Mouse (Mus musculus): Measurements from ENCODE around the gene Cntrob. TPM values are rescaled to one million over a fixed set of nuclear protein-coding genes. Genes with fewer than 3 reads are reported as not detected.
A peak's percentile ranks its signal among the peaks of the same experiment; 100 is the strongest.

The Cntrob gene
- total and polyA plus RNA-seq, 3 experiments: 16.5 to 38.3 TPM; not detected in 1

DNA sequence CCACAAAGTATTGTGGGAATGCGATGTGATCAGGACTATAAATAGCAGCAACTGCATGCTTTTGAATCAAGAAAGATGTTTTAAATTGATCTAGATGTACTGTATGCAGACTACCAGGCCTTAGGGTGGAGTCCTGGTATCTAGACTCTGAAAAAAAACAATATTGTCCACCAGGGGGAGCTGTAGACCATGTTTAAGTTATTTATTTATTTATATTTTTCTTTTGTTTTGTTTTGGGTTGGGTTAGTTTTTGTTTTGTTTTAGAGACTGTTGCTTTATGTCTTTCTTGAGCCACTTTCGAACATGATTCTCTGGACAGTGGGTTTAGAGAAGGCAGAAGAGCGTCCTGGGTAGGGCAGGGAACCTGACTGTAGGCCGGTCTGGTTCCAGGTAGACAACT lies 65.8 kb downstream of the Cntrob start:
- Histone ChIP-seq H3K27ac (ENCODE audit: control insufficient read depth, low read depth, low read length) (no peak overlapping the region), H3K4me3 (ENCODE audit: control insufficient read depth in 1 of 2, insufficient read depth in 1 of 2, low read depth in 2 of 2, low read length in 2 of 2) (peak overlapping the region; percentile 18 to 64; a peak in 3 of 4 replicates), H3K79me2 (ENCODE audit: control insufficient read depth, insufficient read depth, low read length, poor library complexity) (no peaks in the 10 kb centered on the region), H3K9me3 (replicated peaks; ENCODE audit: insufficient read depth, low read length) (no peaks in the 10 kb centered on the region), H3K27me3 (ENCODE audit: control insufficient read depth in 1 of 2, insufficient read depth in 2 of 2, low read length in 2 of 2) (peaks cover 0 to 15% of the 10 kb centered on the region in 2 experiments), H3K4me1 (ENCODE audit: control insufficient read depth in 1 of 2, insufficient read depth in 2 of 2, low read length in 2 of 2) (peaks cover 0 to 2% of the 10 kb centered on the region in 2 experiments; a peak in 2 of 4 replicates), H3K9ac (ENCODE audit: control insufficient read depth, low read depth, low read length, poor library complexity, severe bottlenecking) (0 out of 2 replicates have a peak overlapping the region, but pooled peaks have one; percentile 21), H3K36me3 (ENCODE audit: control insufficient read depth in 1 of 2, insufficient read depth in 2 of 2, low read length in 2 of 2) (no peaks in the 10 kb centered on the region)
- DNase-seq (ENCODE audit: low read depth, low spot score): peak; percentile 78
- TF ChIP-seq ZC3H11A (IDR thresholded peaks at IDR 0.05; ENCODE audit: low read depth, low read length) (peak; percentile 68), NRF1 (IDR thresholded peaks at IDR 0.05; ENCODE audit: insufficient read depth, low read depth, low read length, poor library complexity, severe bottlenecking) (no peak), USF2 (IDR thresholded peaks at IDR 0.05; ENCODE audit: borderline replicate concordance in 1 of 2, insufficient read depth in 1 of 2, low read depth in 1 of 2, low read length in 2 of 2) (no peak), SIN3A (IDR thresholded peaks at IDR 0.05; ENCODE audit: low read length) (peak; percentile 37; the same call in 1 of the 2 replicates), UBTF (IDR thresholded peaks at IDR 0.05; ENCODE audit: borderline replicate concordance, insufficient read depth, low read depth, low read length) (no peak), MAX (IDR thresholded peaks at IDR 0.05; ENCODE audit: low read length) (no peak), GABPA (IDR thresholded peaks at IDR 0.05; ENCODE audit: low read depth, low read length) (no peak), NELFE (IDR thresholded peaks at IDR 0.05; ENCODE audit: low read depth, low read length) (no peak), RCOR1 (IDR thresholded peaks at IDR 0.05; ENCODE audit: low read depth, low read length) (no peak), MAFK (IDR thresholded peaks at IDR 0.05; ENCODE audit: borderline replicate concordance, low read depth, low read length) (no peak), ELF1 (IDR thresholded peaks at IDR 0.05; ENCODE audit: low read depth, low read length) (no peak), MXI1 (IDR thresholded peaks at IDR 0.05; ENCODE audit: low read depth, low read length) (0 out of 2 replicates have a peak, but pooled peaks have one; percentile 13), MYC (IDR thresholded peaks at IDR 0.05; ENCODE audit: low read depth, low read length) (no peak), CTCF (IDR thresholded peaks at IDR 0.05 in 2 of 3, conservative IDR thresholded peaks at IDR 0.05 in 1 of 3; ENCODE audit: control insufficient read depth in 1 of 3, insufficient read depth in 1 of 3, low read depth in 2 of 3, low read length in 3 of 3, poor library complexity in 1 of 3, severe bottlenecking in 1 of 3) (peak; percentile 10 to 75 (median 30); a peak in 4 of 6 replicates), TBP (IDR thresholded peaks at IDR 0.05; ENCODE audit: low read depth, low read length) (no peak), POLR2A (IDR thresholded peaks at IDR 0.05; ENCODE audit: control insufficient read depth in 1 of 2, insufficient read depth in 1 of 2, low read depth in 1 of 2, low read length in 2 of 2, poor library complexity in 1 of 2) (no peak), BHLHE40 (IDR thresholded peaks at IDR 0.05; ENCODE audit: borderline replicate concordance, low read depth, low read length) (0 out of 2 replicates have a peak, but pooled peaks have one; percentile 37), SMC3 (IDR thresholded peaks at IDR 0.05; ENCODE audit: low read depth, low read length) (peak; percentile 70), ZNF384 (IDR thresholded peaks at IDR 0.05; ENCODE audit: low read depth, low read length) (peak; percentile 81), RAD21 (IDR thresholded peaks at IDR 0.05; ENCODE audit: low read depth, low read length) (peak; percentile 89)

DNA sequence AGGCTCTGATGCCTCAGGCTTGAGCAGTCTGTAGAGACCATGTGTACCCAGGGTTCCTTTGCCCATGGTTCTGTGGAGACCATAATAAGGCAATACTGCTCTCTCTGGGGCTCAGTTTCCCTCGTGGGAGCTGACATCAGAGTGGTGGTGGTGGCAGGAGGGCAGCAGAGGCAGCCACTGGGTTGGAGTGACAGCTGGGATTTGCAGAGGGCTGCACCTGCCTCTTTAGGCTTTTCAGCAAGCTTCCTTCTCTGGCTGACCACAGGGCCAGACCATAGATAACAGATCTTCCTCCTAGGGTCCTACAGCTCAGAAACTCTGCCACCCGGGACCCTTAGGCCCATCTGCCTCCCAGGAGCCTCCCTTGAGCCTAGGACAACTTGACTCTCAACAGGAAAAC lies 66.5 kb downstream of the Cntrob start:
- Histone ChIP-seq H3K9me3 (replicated peaks; ENCODE audit: insufficient read depth, low read length) (no peaks in the 10 kb centered on the region), H3K27ac (ENCODE audit: control insufficient read depth, low read depth, low read length) (no peak overlapping the region), H3K4me1 (ENCODE audit: control insufficient read depth in 1 of 2, insufficient read depth in 2 of 2, low read length in 2 of 2) (peaks cover 0 to 2% of the 10 kb centered on the region in 2 experiments; a peak in 2 of 4 replicates), H3K79me2 (ENCODE audit: control insufficient read depth, insufficient read depth, low read length, poor library complexity) (no peaks in the 10 kb centered on the region), H3K27me3 (ENCODE audit: control insufficient read depth in 1 of 2, insufficient read depth in 2 of 2, low read length in 2 of 2) (peaks cover 0 to 9% of the 10 kb centered on the region in 2 experiments), H3K36me3 (ENCODE audit: control insufficient read depth in 1 of 2, insufficient read depth in 2 of 2, low read length in 2 of 2) (no peaks in the 10 kb centered on the region), H3K4me3 (ENCODE audit: control insufficient read depth in 1 of 2, insufficient read depth in 1 of 2, low read depth in 2 of 2, low read length in 2 of 2) (no peak overlapping the region), H3K9ac (ENCODE audit: control insufficient read depth, low read depth, low read length, poor library complexity, severe bottlenecking) (no peak overlapping the region)
- DNase-seq (ENCODE audit: low read depth, low spot score): no peak
- TF ChIP-seq MAFK (IDR thresholded peaks at IDR 0.05; ENCODE audit: borderline replicate concordance, low read depth, low read length) (no peak), MYB (IDR thresholded peaks at IDR 0.05; ENCODE audit: low read depth, low read length) (no peak), RAD21 (IDR thresholded peaks at IDR 0.05; ENCODE audit: low read depth, low read length) (no peak), ZNF384 (IDR thresholded peaks at IDR 0.05; ENCODE audit: low read depth, low read length) (no peak), USF2 (IDR thresholded peaks at IDR 0.05; ENCODE audit: borderline replicate concordance in 1 of 2, insufficient read depth in 1 of 2, low read depth in 1 of 2, low read length in 2 of 2) (no peak), ZC3H11A (IDR thresholded peaks at IDR 0.05; ENCODE audit: low read depth, low read length) (no peak), CHD2 (IDR thresholded peaks at IDR 0.05; ENCODE audit: low read length) (no peak), BHLHE40 (IDR thresholded peaks at IDR 0.05; ENCODE audit: borderline replicate concordance, low read depth, low read length) (no peak), POLR2AphosphoS5 (IDR thresholded peaks at IDR 0.05; ENCODE audit: borderline replicate concordance, low read depth, low read length) (no peak), SIN3A (IDR thresholded peaks at IDR 0.05; ENCODE audit: low read length) (no peak), NRF1 (IDR thresholded peaks at IDR 0.05; ENCODE audit: insufficient read depth, low read depth, low read length, poor library complexity, severe bottlenecking) (no peak), HCFC1 (IDR thresholded peaks at IDR 0.05; ENCODE audit: low read depth, low read length) (no peak), E2F4 (IDR thresholded peaks at IDR 0.05; ENCODE audit: borderline replicate concordance, low read depth, low read length) (no peak), GABPA (IDR thresholded peaks at IDR 0.05; ENCODE audit: low read depth, low read length) (no peak), CTCF (IDR thresholded peaks at IDR 0.05 in 2 of 3, conservative IDR thresholded peaks at IDR 0.05 in 1 of 3; ENCODE audit: control insufficient read depth in 1 of 3, insufficient read depth in 1 of 3, low read depth in 2 of 3, low read length in 3 of 3, poor library complexity in 1 of 3, severe bottlenecking in 1 of 3) (no peak), ETS1 (IDR thresholded peaks at IDR 0.05; ENCODE audit: low read depth, low read length) (no peak), TCF12 (IDR thresholded peaks at IDR 0.05; ENCODE audit: low read depth, low read length) (no peak), MAZ (IDR thresholded peaks at IDR 0.05; ENCODE audit: low read depth, low read length) (no peak), MXI1 (IDR thresholded peaks at IDR 0.05; ENCODE audit: low read depth, low read length) (no peak)

Data from MEL (cell line).